Mouse (Mus musculus) brain, embryonic 18.5 days (tissue): ENCODE data around the gene Sdr9c7.

Experiments used
- DNase-seq: peaks from one replicate; pipeline ENCODE4 v3.0.0-alpha.2; 2012; ENCODE audit warnings: low read depth, low spot score

The Sdr9c7 gene

GRCm38 (mm10) chr10:127959161-127959679 lies 60.9 kb downstream of the Sdr9c7 start:
- no peak for DNase-seq
